Mouse (Mus musculus) cerebral cortex, adult 2 months (tissue): ENCODE data around the gene Ffar1.

ENCODE experiments used
- WGBS: fragments of 180-500 bp; shearing (Covaris S2); methylation state at CpG from one replicate; pipeline ENCODE4 v1.1.7; 2018; 5-methylcytosine and 5-hydroxymethylcytosine counted together

Ffar1 gene

DNA sequence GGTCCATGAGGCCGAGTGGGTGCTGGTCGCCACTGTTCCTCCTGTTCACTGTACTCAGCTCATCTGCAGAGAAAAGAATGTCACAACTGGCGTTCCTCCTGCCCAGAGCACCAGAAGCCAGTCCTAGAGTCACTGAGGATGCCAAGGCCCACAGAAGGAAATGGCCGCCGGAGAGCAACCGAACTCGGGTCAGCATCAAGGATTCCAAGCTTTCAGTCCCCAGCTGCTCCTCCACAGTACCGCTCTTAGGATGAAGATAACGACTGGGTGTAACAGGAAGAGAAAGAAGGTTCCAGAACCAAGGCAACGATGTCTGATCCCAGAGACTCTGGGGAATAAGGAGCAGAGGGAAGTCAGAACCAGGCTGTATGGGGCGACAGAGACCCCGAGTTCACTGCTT, at the start of gene Ffar1:
Gene Ffar1, minus strand, starts transcription at position 101 of the 400 bp plus-strand sequence.
- WGBS = 89% methylated on average over 12 of the region's 12 CpGs

- WGBS = 75% methylated on average over 6 of the region's 6 CpGs
These were observed 48.4 kb upstream of the Ffar1 start for GRCm38 (mm10) chr7:30909773-30910172.

DNA sequence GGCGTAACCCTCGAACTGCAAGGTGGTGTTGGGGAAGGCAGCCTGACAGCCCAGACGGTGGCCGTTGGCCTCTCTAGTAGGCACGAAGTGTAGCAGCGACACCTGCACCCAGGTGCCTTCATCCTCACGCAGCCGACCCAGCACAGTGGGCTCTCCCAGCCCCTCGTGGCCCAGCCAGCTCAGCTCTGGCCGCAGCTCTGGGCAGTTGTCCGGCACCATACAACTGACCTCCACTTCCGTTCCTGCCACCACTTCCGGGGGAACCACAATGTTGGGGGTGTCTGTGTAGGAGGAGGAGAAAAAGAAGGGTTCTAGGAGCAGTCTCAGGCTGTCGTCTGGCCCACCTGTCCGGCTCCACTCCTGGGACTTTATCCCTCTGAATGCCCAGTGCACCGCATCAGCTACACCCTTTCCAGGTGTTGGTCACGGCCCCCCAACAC, 47.6 kb upstream of the Ffar1 start:
- WGBS = 29% methylated on average over 17 of the region's 17 CpGs

GRCm38 (mm10) chr7:30908277-30908991, 47.1 kb upstream of the Ffar1 start:
- WGBS = 6% methylated on average over 25 of the region's 26 CpGs

GRCm38 (mm10) chr7:30904042-30904441, 42.7 kb upstream of the Ffar1 start:
- WGBS = 30% methylated on average over 4 of the region's 4 CpGs

- 91% methylated on average over 3 of the region's 3 CpGs for WGBS
These were observed 33.9 kb upstream of the Ffar1 start for GRCm38 (mm10) chr7:30895217-30895616.

DNA sequence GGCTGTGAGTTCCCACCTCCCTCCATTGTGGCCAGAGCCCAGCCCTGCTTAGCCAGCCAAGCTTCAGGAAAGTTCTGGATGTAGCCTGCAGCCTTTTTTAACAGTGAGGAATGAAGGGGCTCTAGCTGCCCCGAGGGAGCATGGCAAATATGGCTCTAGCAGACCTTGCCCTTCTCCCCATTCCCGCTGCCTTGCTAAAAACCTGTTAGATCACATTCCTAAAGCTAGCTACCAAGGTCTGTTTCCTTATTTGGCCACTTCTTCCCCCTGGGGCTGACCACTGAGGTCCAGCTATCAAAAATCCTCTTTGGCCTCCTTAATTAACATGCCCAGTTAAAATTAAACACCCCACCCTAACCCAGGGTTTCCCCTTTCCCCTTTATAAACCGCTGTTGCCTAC, 31.2 kb upstream of the Ffar1 start:
- 78% methylated on average over 3 of the region's 3 CpGs for WGBS

DNA sequence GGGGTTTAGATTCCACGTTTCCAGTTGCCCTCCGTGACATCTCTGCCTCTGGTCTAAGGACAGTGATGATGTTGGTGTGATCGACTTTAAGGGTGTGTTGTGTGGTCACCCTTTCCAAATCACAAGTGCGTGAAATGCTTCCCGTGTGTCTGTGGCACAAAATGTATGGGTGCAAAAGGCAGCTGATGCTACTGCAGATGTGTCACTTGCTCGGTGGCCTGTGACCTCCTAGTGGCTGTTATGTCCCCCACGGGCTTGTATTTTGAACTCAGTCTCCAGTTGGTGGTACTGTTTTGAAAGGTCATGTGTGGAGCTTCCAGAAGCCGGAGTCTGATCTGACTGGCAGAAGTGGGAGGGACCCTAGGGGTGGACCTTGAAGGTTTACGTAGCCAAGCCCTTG, 30.4 kb upstream of the Ffar1 start:
- 88% methylated on average over 9 of the region's 9 CpGs for WGBS

- 71% methylated on average over 2 of the region's 2 CpGs for WGBS
These were observed 29.3 kb upstream of the Ffar1 start for GRCm38 (mm10) chr7:30890681-30891080.

GRCm38 (mm10) chr7:30888786-30889185, 27.4 kb upstream of the Ffar1 start:
- 90% methylated on average over 7 of the region's 7 CpGs for WGBS

GRCm38 (mm10) chr7:30887568-30888188, 26.3 kb upstream of the Ffar1 start:
- WGBS = 74% methylated on average over 14 of the region's 14 CpGs

DNA sequence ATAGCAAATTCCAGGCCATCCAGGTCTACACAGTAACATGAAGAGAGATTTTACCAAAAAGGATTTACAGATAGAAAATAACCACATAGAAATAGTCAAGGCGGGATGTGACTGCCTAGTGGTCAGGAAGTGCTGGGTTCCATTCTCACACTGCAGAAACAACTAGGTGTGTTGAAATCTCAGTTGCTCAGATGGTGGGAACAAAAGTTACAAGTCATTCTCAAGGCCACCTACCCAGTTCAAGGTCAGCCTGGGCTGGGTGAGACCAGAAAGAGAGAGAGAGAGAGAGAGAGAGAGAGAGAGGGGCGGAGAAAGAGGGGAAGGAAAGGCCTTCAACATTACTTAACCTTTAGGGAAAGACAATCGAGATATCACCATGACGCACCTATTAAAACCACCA, 25.5 kb upstream of the Ffar1 start:
- WGBS = 82% methylated on average over 4 of the region's 4 CpGs

GRCm38 (mm10) chr7:30881367-30881766, 20.0 kb upstream of the Ffar1 start:
- WGBS = 85% methylated on average over 3 of the region's 3 CpGs

DNA sequence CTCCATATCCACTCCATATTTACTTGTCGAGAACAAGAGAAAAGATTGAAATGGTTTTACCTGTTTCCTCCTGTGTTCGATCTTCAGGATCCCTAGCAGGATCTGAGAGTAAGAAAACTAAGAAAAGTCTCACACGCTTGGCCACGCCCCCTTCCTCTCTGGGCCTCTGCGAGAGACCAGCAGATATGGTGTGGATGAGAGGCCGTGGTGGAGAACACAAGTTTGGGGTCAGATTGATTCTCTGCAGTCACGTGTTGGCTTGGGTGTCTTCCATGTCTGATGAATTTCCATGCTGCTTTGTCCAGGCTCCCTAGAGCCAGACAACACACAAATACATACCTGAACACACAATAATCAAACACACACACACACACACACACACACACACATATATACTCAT, 18.8 kb upstream of the Ffar1 start, which contains the start of gene Cd22:
Gene Cd22, minus strand, starts transcription at position 167 of the 400 bp plus-strand sequence.
- 75% methylated on average over 7 of the region's 7 CpGs for WGBS

DNA sequence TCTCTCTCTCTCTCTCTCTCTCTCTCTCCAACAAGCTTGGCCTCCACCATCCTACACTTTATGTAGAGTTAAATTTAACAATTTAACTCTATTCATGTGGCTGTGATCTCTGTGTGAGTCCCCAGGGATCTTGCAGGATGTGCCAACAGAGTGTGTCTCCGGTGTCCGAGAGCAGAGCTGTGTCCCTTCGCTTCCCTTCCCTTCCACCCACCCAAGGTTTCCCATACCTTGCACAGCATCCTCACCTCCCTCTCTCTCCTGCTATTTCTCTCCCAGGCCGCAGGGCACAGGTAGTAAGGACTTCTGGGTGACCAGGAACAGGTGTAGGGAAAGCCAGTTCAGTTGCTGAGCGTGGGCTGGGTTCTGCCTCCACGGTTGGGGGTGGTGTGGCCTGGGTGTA, 17.6 kb upstream of the Ffar1 start:
- WGBS = 75% methylated on average over 6 of the region's 6 CpGs

GRCm38 (mm10) chr7:30873083-30873482, 11.7 kb upstream of the Ffar1 start:
- 26% methylated on average over 15 of the region's 15 CpGs for WGBS

DNA sequence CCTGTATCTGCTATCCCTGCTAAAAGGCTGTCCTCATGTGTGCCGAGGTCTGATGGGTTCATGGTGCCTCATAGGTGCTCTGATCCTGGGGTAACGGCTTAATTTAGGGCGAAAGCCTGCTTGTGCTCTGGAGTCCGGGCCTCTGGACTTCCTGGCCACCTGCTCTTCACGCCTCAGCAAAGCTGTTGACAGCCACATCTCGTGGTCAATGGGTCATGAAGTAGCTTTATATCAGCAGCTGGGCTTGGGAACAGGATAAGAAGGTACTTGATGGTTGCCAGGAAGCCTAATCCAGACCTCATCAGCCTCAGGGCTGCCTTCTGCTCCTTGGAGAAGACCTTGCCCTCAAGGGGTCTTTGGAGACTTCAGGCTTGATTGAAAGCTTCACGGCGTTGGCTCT, 2.0 kb upstream of the Ffar1 start:
- WGBS = 83% methylated on average over 8 of the region's 8 CpGs

GRCm38 (mm10) chr7:30859635-30860402, 1.5 kb downstream of the Ffar1 start:
- WGBS = 8% methylated on average over 14 of the region's 16 CpGs

- 50% methylated on average over 1 of the region's 1 CpGs for WGBS
These were observed 3.6 kb downstream of the Ffar1 start for GRCm38 (mm10) chr7:30857746-30858145.

DNA sequence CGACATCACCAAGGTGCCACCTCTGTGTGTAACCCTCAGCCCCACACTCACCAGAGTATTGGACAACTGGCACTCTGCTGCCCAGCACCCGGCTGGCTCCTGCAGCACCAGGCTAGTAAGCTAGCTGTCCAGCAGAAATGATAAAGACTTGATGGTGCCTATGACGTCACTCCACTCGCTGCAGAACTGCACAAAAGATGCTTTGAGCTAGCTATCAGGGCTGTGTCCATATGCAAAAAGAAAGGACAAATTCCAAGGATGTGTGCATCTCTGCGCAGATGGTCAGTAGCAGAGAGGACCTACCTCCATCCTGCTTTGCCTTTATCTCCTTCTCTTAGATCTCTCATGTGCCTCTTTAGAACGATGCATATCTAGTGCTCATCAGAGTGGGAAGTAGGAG, 5.3 kb downstream of the Ffar1 start, which contains the start of gene Ffar3:
Gene Ffar3, minus strand, starts transcription at position 101 of the 400 bp plus-strand sequence.
- WGBS = 69% methylated on average over 6 of the region's 6 CpGs

GRCm38 (mm10) chr7:30851421-30851820, 9.9 kb downstream of the Ffar1 start:
- WGBS = 85% methylated on average over 1 of the region's 1 CpGs

DNA sequence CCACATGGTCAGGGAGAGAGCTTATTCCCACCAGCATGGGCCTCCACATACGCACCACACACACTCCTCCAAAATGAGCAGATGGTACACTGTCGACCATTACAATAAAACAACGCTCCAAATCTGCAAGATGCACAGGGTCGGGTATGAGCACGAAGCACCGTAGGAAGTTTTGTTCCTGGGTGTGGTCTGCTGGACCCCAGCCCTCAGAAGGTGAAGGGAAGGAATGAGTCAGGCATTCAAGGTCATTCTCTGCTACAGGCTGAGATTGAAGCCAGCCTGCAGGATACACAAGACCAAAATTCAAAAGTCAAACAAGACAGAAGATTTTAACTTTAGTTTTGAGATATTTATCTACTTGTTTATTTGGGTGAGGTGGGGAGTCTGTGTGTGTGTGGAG, 13.4 kb downstream of the Ffar1 start:
- whole genome bisulfite sequencing = 66% methylated on average over 6 of the region's 6 CpGs
